Mouse (Mus musculus) cortical plate, adult 2 months (tissue): ENCODE results near the gene Alg2. TPM values are rescaled to one million over a fixed set of nuclear protein-coding genes. Genes with fewer than 3 reads are reported as not detected.

ENCODE experiments used
- H3K27ac ChIP-seq: fragments of 200-500 bp; 2 replicates; pipeline ENCODE4 v1.5.1; 2012; ENCODE audit warnings: low read length, control low read depth, inconsistent platforms; ENCODE audit not compliant: insufficient read depth
- H3K4me1 ChIP-seq: fragments of 200-500 bp; 2 replicates; pipeline ENCODE4 v1.6.1; 2011; ENCODE audit warnings: low read length; ENCODE audit not compliant: control insufficient read depth, insufficient read depth
- H3K4me3 ChIP-seq: fragments of 200-500 bp; 2 replicates; pipeline ENCODE4 v1.5.1; 2011; ENCODE audit warnings: mild to moderate bottlenecking, low read length, control low read depth; ENCODE audit not compliant: insufficient read depth
- CTCF ChIP-seq: fragments of 200-500 bp; IDR thresholded peaks from 2 replicates; pipeline ENCODE4 v1.5.1; 2011; ENCODE audit warnings: mild to moderate bottlenecking, control low read depth, low read length; ENCODE audit not compliant: insufficient read depth; ENCODE audit errors: extremely low read depth
- POLR2A ChIP-seq: fragments of 200-500 bp; IDR thresholded peaks from 2 replicates; pipeline ENCODE4 v1.6.1; 2011; ENCODE audit warnings: mild to moderate bottlenecking, low read length, control low read depth; ENCODE audit not compliant: insufficient read depth; ENCODE audit errors: extremely low read depth
- polyA plus RNA-seq: library from polyadenylated mRNA; depleted of rRNA; stranded (reverse); fragments of >200 nt; gene quantifications from 2 replicates; pipeline ENCODE4 v1.2.3, GENCODE M21; 2012; rRNA removed

Gene Alg2
- polyA plus RNA-seq, 1 experiment: 77.2 TPM

GRCm38 (mm10) chr4:47432766-47433165 is 41.4 kb downstream of the Alg2 start:
- no peak overlapping the region for H3K27ac ChIP-seq
- TF ChIP-seq CTCF (no peak), POLR2A (no peak)
- H3K4me3 ChIP-seq: no peak overlapping the region
- no peaks in the 10 kb centered on the region for H3K4me1 ChIP-seq

GRCm38 (mm10) chr4:47431081-47431480 is 43.1 kb downstream of the Alg2 start:
- TF ChIP-seq CTCF: no peak
- TF ChIP-seq POLR2A: no peak
- Histone ChIP-seq H3K4me1 (no peaks in the 10 kb centered on the region), H3K4me3 (no peak overlapping the region), H3K27ac (no peak overlapping the region)

DNA sequence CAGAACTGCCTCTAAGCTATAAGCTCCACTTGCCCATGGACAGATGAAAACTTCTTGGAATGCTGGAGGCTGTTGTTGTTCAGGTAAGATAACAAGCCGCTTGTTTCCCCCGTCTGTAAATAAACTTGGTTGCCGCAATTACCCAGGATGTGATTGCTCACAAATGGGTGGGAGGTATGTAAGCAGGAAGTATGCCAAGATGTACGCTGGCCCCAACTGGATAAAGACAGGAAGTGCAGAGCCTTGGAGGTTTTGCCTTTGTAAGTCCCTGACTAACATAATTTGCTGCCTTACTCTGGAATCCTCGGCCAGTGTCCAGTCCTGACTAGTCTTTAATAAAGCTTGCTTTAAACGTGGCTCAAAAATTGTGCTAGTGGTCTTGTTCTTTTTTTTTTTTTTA is 43.6 kb downstream of the Alg2 start:
- no peak for TF ChIP-seq CTCF
- no peak for TF ChIP-seq POLR2A
- Histone ChIP-seq H3K4me1 (no peaks in the 10 kb centered on the region), H3K27ac (no peak overlapping the region), H3K4me3 (no peak overlapping the region)

GRCm38 (mm10) chr4:47427606-47428005 is 46.5 kb downstream of the Alg2 start:
- H3K27ac ChIP-seq: no peak overlapping the region
- no peak for TF ChIP-seq CTCF
- no peak for TF ChIP-seq POLR2A
- no peak overlapping the region for H3K4me3 ChIP-seq
- no peaks in the 10 kb centered on the region for H3K4me1 ChIP-seq

DNA sequence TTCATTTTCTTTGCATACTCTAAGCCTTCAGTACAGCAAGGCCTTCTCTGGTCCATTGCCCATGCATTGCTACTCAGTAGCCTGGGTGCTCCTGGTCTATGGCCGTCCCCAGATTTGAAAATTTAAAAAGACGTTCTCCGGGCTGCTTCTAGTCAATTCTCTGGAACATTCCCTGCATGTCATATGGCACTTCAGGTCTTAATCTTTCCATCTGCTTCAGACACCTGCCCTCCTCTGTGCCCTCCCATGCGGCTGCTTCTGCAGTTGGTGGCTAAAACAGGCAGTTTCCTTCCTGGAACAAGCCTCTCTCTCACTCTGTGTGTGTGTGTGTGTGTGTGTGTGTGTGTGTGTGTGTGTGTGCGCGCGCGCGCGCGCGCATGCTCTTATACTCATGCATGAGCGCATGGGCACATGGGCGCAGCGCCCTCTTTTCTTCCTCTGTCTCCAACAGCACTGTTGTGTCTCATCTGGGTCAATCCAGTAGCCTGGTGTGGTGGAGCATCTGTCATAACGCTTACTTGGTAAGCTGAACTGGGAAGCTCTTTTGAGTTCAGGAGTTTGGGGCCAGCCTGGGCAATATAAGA is 48.8 kb downstream of the Alg2 start:
- H3K27ac ChIP-seq: no peak overlapping the region
- no peak overlapping the region for H3K4me3 ChIP-seq
- H3K4me1 ChIP-seq: no peaks in the 10 kb centered on the region
- TF ChIP-seq POLR2A (no peak), CTCF (no peak)

DNA sequence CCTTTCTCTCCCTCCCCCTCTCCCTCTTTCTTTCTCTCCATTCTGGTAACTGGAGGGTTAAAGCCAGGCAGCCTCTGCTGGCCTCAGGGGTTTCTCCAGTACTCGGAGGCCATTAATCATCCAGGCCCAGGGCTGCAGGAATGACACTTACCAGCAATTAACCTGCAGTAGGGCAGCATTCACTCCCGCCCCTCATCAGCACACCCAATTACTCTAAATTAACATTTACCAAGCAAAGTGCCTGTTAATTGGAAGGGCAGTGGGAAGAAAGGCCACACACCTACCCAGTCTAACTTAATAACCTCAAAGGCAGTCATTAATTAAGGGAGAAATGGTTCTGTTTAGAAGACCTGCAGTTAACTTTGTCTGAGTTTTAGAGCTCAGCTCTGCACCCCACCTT is 49.8 kb downstream of the Alg2 start:
- H3K4me3 ChIP-seq: no peak overlapping the region
- TF ChIP-seq POLR2A: no peak
- no peak for TF ChIP-seq CTCF
- no peak overlapping the region for H3K27ac ChIP-seq
- no peaks in the 10 kb centered on the region for H3K4me1 ChIP-seq

DNA sequence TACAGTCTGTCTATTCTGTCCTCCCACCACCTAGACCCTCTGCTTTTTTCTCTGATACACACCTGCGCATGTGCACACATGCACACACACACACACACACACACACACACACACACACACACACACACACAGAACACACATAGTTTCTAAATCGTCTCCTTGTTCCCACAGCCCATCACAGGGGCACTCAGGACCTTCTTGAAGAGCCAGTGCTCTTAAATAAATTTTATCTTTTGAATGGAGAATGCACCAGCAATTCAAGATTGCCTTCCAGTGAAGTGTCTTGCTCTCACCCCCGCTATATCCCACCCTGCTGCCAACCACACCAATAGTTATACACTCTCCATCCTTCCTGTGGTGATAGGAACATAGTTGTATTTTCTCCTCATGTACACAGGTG is 51.2 kb downstream of the Alg2 start:
- no peaks in the 10 kb centered on the region for H3K4me1 ChIP-seq
- no peak overlapping the region for H3K27ac ChIP-seq

DNA sequence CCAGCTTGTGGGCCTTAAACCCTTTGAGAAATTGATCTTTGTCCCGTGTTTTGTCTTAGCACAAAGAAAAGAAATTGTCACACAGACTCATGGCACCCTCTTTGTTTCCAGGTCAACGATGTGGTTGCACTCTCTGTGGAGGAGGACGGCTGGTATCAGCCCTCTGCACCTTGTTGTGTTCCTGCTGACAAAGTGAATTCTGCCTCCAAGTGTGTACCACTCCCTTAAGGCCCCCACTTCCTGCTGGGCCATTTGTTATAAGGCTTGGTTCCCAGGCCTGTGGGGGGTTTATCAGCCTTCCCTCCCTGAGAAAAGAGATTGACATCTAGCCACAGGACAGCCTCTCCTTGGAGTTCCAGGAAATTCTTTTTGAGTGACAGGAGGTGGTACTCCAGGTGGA is 51.9 kb downstream of the Alg2 start:
- Histone ChIP-seq H3K4me3 (no peak overlapping the region), H3K27ac (no peak overlapping the region), H3K4me1 (no peaks in the 10 kb centered on the region)
- TF ChIP-seq POLR2A (no peak), CTCF (no peak)

More for the DNA sequence above, 51.2 kb downstream of the Alg2 start:
- TF ChIP-seq CTCF (no peak), POLR2A (no peak)
- no peak overlapping the region for H3K4me3 ChIP-seq

DNA sequence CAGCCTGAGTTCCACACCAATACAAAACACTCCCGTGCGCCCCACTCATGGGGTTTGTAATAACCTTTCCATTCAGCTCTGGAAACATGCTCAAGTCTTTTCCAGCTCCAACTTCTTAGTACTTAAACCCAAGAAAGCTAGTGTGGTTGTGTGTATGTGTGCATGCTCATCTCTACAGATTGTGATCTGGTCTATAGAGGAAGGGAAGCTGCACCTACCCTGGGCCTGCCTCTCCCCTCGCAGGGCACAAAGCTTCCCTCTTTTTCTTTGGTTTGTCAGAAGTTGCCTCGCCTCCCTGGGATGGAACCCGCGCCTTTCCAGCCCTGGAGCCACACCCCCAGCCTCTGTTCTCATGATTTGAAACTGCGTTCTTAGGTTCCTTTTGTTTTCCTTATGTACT is 53.9 kb downstream of the Alg2 start:
- Histone ChIP-seq H3K27ac (no peak overlapping the region), H3K4me3 (no peak overlapping the region), H3K4me1 (no peaks in the 10 kb centered on the region)
- TF ChIP-seq POLR2A (no peak), CTCF (no peak)

- TF ChIP-seq CTCF (peak; percentile 57; the same call in 1 of the 2 replicates), POLR2A (no peak)
- no peak overlapping the region for H3K27ac ChIP-seq
Observed at GRCm38 (mm10) chr4:47419268-47419973, 54.7 kb downstream of the Alg2 start.

GRCm38 (mm10) chr4:47417871-47418270 is 56.3 kb downstream of the Alg2 start:
- no peak overlapping the region for H3K27ac ChIP-seq
- no peak overlapping the region for H3K4me3 ChIP-seq
- TF ChIP-seq POLR2A (no peak), CTCF (no peak)
- H3K4me1 ChIP-seq: no peaks in the 10 kb centered on the region

More at GRCm38 (mm10) chr4:47419268-47419973, 54.7 kb downstream of the Alg2 start:
- no peaks in the 10 kb centered on the region for H3K4me1 ChIP-seq
- no peak overlapping the region for H3K4me3 ChIP-seq

Other genes starting within 250 kb of the Alg2 start
- 15.1 and 15.3 TPM in 2 replicates for gene Tgfbr1, start 121.1 kb downstream of the Alg2 start, polyA plus RNA-seq
- 65.5 and 76.1 TPM in 2 replicates for gene Sec61b, start 325 bp upstream of the Alg2 start, polyA plus RNA-seq